ENCODE assay signal across 11 mouse cellular contexts in genomic region chr2:166620529-166621466, GRCm38 (mm10).
DNase-seq lines count a peak whose midpoint lies in the region; ATAC-seq and TF ChIP-seq lines count a peak whose summit lies in the region.
"Had no signal": no experiment of that assay in that cellular context is flagged by ENCODE, and none has a peak within 500 bp of the region (broad histone marks: within the 10 kb centered on the region; RNA-seq: fewer than 3 reads in every experiment).

No protein-coding gene starts in this region.

- TF ChIP-seq POLR2A in small intestine, adult 2 months (IDR thresholded peaks at IDR 0.05; ENCODE audit: low read depth, low read length), result no peak

- DNase-seq in CD4-positive, CD25-positive, alpha-beta regulatory T cell, adult 2 months (ENCODE audit: low read depth, low spot score), result peak; percentile 90
- peak; percentile 92 for DNase-seq in T-cell, adult 2 months (ENCODE audit: low spot score)
- no peak for DNase-seq in liver, embryonic 13.5 days
- no peak for DNase-seq in urinary bladder, adult 2 months (ENCODE audit: low spot score)
- DNase-seq in kidney, postnatal 25 days, result no peak
- DNase-seq in ovary, postnatal 14 days (ENCODE audit: low spot score), result no peak
- DNase-seq: gastrocnemius, postnatal 36 days had no signal

- H3K27me3 ChIP-seq in liver, embryonic 13.5 days, result no peaks in the 10 kb centered on the region
- H3K27me3 ChIP-seq in small intestine, adult 2 months (ENCODE audit: control insufficient read depth, insufficient read depth, low read length), result no peaks in the 10 kb centered on the region
- H3K27me3 ChIP-seq: neural tube, embryonic 15.5 days had no signal

- no peak overlapping the region for H3K27ac ChIP-seq in liver, embryonic 13.5 days
- peak overlapping the region; percentile 44; the same call in 1 of the 2 replicates for H3K27ac ChIP-seq in small intestine, adult 2 months (ENCODE audit: insufficient read depth, low read depth, low read length)
- H3K27ac ChIP-seq: kidney, postnatal 0 days; neural tube, embryonic 15.5 days; stomach, postnatal 0 days had no signal

- no peak overlapping the region for H3K4me3 ChIP-seq in liver, embryonic 13.5 days (replicated peaks)
- H3K4me3 ChIP-seq in small intestine, adult 2 months (ENCODE audit: low read depth, low read length), result no peak overlapping the region
- H3K4me3 ChIP-seq: neural tube, embryonic 15.5 days had no signal

- ATAC-seq in liver, embryonic 13.5 days (ENCODE audit: low read depth), result 0 out of 2 replicates have a peak, but pooled peaks have one; percentile 9

- H3K4me2 ChIP-seq in liver, embryonic 13.5 days, result no peak overlapping the region
- H3K4me2 ChIP-seq: neural tube, embryonic 15.5 days had no signal

- H3K9ac ChIP-seq in liver, embryonic 13.5 days, result no peak overlapping the region
- H3K9ac ChIP-seq: neural tube, embryonic 15.5 days had no signal

- H3K4me1 ChIP-seq in liver, embryonic 13.5 days (replicated peaks), result peaks cover 48% of the 10 kb centered on the region
- peaks cover 12% of the 10 kb centered on the region for H3K4me1 ChIP-seq in small intestine, adult 2 months (ENCODE audit: control insufficient read depth, insufficient read depth, insufficient read length, low read length)

- peaks cover 28% of the 10 kb centered on the region for H3K36me3 ChIP-seq in liver, embryonic 13.5 days
- no peaks in the 10 kb centered on the region for H3K36me3 ChIP-seq in small intestine, adult 2 months (ENCODE audit: control insufficient read depth, insufficient read depth, low read length)

- TF ChIP-seq CTCF in small intestine, adult 2 months (IDR thresholded peaks at IDR 0.05; ENCODE audit: extremely low read depth, insufficient read length, insufficient replicate concordance, low read depth, low read length), result no peak

- 36% methylated on average over 20 of the region's 20 CpGs for WGBS in liver, embryonic 13.5 days (ENCODE audit: insufficient replicate concordance)
- WGBS in small intestine, adult 2 months, result 66% methylated on average over 20 of the region's 20 CpGs

- H3K9me3 ChIP-seq in liver, embryonic 13.5 days (replicated peaks), result no peaks in the 10 kb centered on the region
- H3K9me3 ChIP-seq: neural tube, embryonic 15.5 days had no signal

Comparison
In these comparisons a context has a peak if more than half of its experiments do, and no peak if none do; other contexts are left out.
1. DNase-seq: peak in CD4-positive, CD25-positive, alpha-beta regulatory T cell, adult 2 months (single experiment) and T-cell, adult 2 months (single experiment); none in liver, embryonic 13.5 days (single experiment), urinary bladder, adult 2 months (single experiment), kidney, postnatal 25 days (0 of 2) and ovary, postnatal 14 days (single experiment).